Mouse (Mus musculus) cortical plate, adult 2 months (tissue): ENCODE measurements around the gene Vasp.

ENCODE experiments used
- CTCF ChIP-seq: fragments of 200-500 bp; IDR thresholded peaks from 2 replicates; pipeline ENCODE4 v1.5.1; 2011; ENCODE audit warnings: mild to moderate bottlenecking, control low read depth, low read length; ENCODE audit not compliant: insufficient read depth; ENCODE audit errors: extremely low read depth
- POLR2A ChIP-seq: fragments of 200-500 bp; IDR thresholded peaks from 2 replicates; pipeline ENCODE4 v1.6.1; 2011; ENCODE audit warnings: mild to moderate bottlenecking, low read length, control low read depth; ENCODE audit not compliant: insufficient read depth; ENCODE audit errors: extremely low read depth

- TF ChIP-seq POLR2A (no peak), CTCF (no peak)
These were observed 59.4 kb downstream of the Vasp start, which contains the start of gene Gpr4 for GRCm38 (mm10) chr7:19211996-19212755.
